Mouse (Mus musculus) testis, adult 2 months (tissue): ENCODE measurements around the gene Gm38392. TPM values are rescaled to one million over a fixed set of nuclear protein-coding genes. Genes with fewer than 3 reads are reported as not detected.

Experiments used
- H3K27ac ChIP-seq: fragments of 200-500 bp; 2 replicates; pipeline ENCODE4 v1.5.1; 2012; ENCODE audit warnings: low read depth, low read length; ENCODE audit not compliant: control insufficient read depth, insufficient read depth
- H3K27me3 ChIP-seq: fragments of 200-500 bp; 2 replicates; pipeline ENCODE4 v1.6.1; 2012; ENCODE audit warnings: mild to moderate bottlenecking, low read length, moderate library complexity; ENCODE audit not compliant: control insufficient read depth, insufficient read depth
- H3K36me3 ChIP-seq: fragments of 200-500 bp; 2 replicates; pipeline ENCODE4 v1.6.1; 2012; ENCODE audit warnings: mild to moderate bottlenecking, low read length; ENCODE audit not compliant: control insufficient read depth, insufficient read depth
- H3K4me1 ChIP-seq: fragments of 200-500 bp; 2 replicates; pipeline ENCODE4 v1.6.1; 2012; ENCODE audit warnings: low read length; ENCODE audit not compliant: control insufficient read depth, insufficient read depth
- H3K4me3 ChIP-seq: fragments of 200-500 bp; 2 replicates; pipeline ENCODE4 v1.5.1; 2012; ENCODE audit warnings: low read depth, mild to moderate bottlenecking, low read length, moderate library complexity, mixed read lengths; ENCODE audit not compliant: control insufficient read depth
- CTCF ChIP-seq: fragments of 200-500 bp; IDR thresholded peaks from 2 replicates; pipeline ENCODE4 v1.5.1; 2012; ENCODE audit warnings: low read depth, mild to moderate bottlenecking, inconsistent platforms, low read length, moderate library complexity; ENCODE audit not compliant: control insufficient read depth, insufficient read depth, insufficient replicate concordance
- POLR2A ChIP-seq: fragments of 200-500 bp; IDR thresholded peaks from 2 replicates; pipeline ENCODE4 v1.6.1; 2012; ENCODE audit warnings: low read depth, mild to moderate bottlenecking, inconsistent platforms, low read length, moderate library complexity; ENCODE audit not compliant: control insufficient read depth
- polyA plus RNA-seq: library from polyadenylated mRNA; depleted of rRNA; stranded (reverse); fragments of >200 nt; gene quantifications from 2 replicates; pipeline ENCODE4 v1.2.3, GENCODE M21; 2012

Gm38392 gene
- polyA plus RNA-seq, 1 experiment = 2.8 TPM

DNA sequence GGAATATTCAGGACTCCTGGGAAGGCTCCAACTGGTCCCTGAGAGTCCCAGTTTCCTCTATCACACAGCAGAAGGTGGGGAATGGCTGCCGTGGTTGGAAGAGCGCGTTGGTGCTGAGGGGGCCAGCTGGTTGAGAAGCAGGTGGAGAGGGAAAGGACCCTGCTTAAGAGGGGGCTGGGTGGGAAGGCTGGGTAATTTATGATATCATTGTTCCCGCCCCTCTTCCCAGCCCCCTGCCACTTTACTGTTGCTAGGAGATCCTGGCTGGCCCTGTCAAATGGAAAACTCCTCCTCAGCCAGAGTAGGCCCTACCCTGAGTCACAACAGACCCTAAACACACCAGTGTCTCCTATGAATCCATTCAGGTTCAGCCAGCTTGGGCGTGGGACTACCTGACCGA lies 59.0 kb downstream of the Gm38392 start:
- H3K4me3 ChIP-seq = no peak overlapping the region
- no peaks in the 10 kb centered on the region for H3K27me3 ChIP-seq
- no peak overlapping the region for H3K27ac ChIP-seq
- H3K4me1 ChIP-seq = peaks cover 2% of the 10 kb centered on the region; the same call in 1 of the 2 replicates
- no peaks in the 10 kb centered on the region for H3K36me3 ChIP-seq
- TF ChIP-seq CTCF = no peak

GRCm38 (mm10) chr3:88227260-88227659 lies 59.8 kb downstream of the Gm38392 start:
- no peaks in the 10 kb centered on the region for H3K27me3 ChIP-seq
- H3K4me1 ChIP-seq = peaks cover 2% of the 10 kb centered on the region; the same call in 1 of the 2 replicates
- TF ChIP-seq CTCF = no peak
- TF ChIP-seq POLR2A = no peak

GRCm38 (mm10) chr3:88226101-88226845 lies 60.7 kb downstream of the Gm38392 start:
- H3K27ac ChIP-seq = no peak overlapping the region
- TF ChIP-seq CTCF (no peak), POLR2A (no peak)
- H3K4me1 ChIP-seq = peaks cover 8% of the 10 kb centered on the region
- H3K27me3 ChIP-seq = no peaks in the 10 kb centered on the region
- no peak overlapping the region for H3K4me3 ChIP-seq
- H3K36me3 ChIP-seq = no peaks in the 10 kb centered on the region

More at GRCm38 (mm10) chr3:88227260-88227659, 59.8 kb downstream of the Gm38392 start:
- Histone ChIP-seq H3K4me3 (no peak overlapping the region), H3K27ac (no peak overlapping the region), H3K36me3 (no peaks in the 10 kb centered on the region)

- Histone ChIP-seq H3K36me3 (no peaks in the 10 kb centered on the region), H3K27me3 (no peaks in the 10 kb centered on the region), H3K4me3 (no peak overlapping the region), H3K27ac (no peak overlapping the region), H3K4me1 (peaks cover 9% of the 10 kb centered on the region)
- TF ChIP-seq POLR2A (no peak), CTCF (no peak)
These were observed 62.1 kb downstream of the Gm38392 start for GRCm38 (mm10) chr3:88224929-88225328.

DNA sequence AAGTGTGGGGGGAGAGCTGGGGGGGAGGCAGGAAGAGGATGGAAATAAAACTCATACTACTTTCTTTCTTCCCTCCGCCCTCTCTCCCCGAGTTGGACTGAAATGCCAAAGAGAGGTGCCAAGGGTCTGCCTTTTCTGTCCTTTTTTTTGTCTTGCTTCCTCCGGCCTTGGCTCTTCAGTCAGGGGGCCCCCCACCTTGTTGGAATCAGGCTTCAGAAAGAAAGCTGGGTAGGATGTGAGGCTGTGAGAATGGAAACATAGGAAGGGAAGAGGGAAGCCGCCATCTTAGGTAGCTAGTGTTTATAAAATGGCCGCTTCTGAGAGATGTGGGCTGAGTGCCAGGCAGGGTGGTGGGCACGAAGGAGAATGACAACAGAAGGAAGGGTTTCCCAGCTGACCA lies 64.6 kb downstream of the Gm38392 start:
- no peak for TF ChIP-seq CTCF
- no peak for TF ChIP-seq POLR2A
- H3K27me3 ChIP-seq = no peaks in the 10 kb centered on the region
- H3K4me1 ChIP-seq = peaks cover 9% of the 10 kb centered on the region
- no peaks in the 10 kb centered on the region for H3K36me3 ChIP-seq
- no peak overlapping the region for H3K27ac ChIP-seq
- no peak overlapping the region for H3K4me3 ChIP-seq

DNA sequence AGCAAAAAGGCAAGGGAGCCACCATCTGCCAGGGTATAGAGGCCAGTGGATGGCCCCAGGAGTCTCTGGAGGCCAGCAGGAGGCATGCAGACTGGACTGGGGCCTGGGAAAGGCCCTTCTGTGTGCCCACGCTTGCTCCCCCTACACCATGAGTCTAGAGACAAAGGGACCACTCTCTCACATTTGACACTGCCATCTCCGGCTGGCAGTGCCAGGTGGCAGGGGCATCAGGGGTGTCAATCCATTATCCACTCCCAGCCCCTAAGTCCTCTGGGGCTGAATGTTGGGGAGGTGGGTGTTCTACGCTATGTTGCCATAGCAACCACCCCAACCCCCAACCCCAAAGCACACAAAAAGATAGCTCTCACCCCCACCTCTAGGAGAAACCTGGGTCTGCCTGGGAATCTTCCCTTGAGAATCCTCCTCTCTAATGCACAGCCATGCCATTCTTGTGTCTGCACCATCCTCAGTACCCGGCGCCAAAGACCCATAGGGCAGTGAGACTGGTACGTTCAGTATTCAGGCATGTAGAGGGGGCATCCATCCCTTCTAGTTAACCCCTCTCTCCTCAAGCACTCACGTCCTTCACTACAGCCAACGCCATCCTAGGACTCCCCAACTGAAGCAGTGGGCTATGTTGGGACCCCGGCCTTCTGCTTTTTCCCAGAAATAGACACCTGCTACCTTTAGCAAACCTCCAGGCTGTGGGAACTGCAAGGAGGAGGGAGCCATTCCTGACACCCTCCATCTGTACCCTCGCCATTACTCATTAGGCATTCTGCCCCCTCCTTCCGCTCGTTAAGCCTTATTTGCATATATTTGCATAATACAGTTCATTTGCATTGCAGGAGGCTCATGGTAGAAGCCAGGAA lies 65.3 kb downstream of the Gm38392 start:
- H3K36me3 ChIP-seq = no peaks in the 10 kb centered on the region
- TF ChIP-seq CTCF (no peak), POLR2A (no peak)
- no peak overlapping the region for H3K27ac ChIP-seq
- H3K4me1 ChIP-seq = peaks cover 9% of the 10 kb centered on the region
- H3K27me3 ChIP-seq = no peaks in the 10 kb centered on the region
- H3K4me3 ChIP-seq = peak overlapping the region; percentile 10

DNA sequence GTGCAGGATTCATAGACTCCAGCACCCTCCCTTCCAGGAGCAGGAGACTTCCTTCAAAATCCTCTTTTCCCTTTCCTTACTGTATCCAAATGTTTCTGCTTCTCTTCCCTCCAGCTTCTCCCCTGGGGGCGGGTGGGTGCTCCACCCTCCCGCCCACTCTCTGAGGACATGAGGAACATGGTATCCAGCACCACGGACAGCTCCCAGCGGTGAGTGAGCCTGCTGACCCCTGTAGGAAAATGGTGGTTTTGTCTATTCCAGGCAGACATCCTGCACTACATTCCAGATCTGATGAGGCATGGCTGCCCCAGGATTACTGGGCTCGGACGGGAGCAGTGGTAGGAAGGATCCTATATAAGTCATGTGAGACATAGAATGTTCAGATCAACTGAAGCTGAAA lies 66.2 kb downstream of the Gm38392 start:
- H3K27ac ChIP-seq = no peak overlapping the region
- H3K36me3 ChIP-seq = no peaks in the 10 kb centered on the region
- peaks cover 10% of the 10 kb centered on the region for H3K4me1 ChIP-seq
- TF ChIP-seq CTCF = peak; percentile 40; the same call in 1 of the 2 replicates
- TF ChIP-seq POLR2A = no peak
- H3K27me3 ChIP-seq = no peaks in the 10 kb centered on the region; the same call in 1 of the 2 replicates
- H3K4me3 ChIP-seq = peak overlapping the region; percentile 0
